Mouse (Mus musculus) olfactory bulb, adult 2 months (tissue): ENCODE measurements around the gene Cd209f.
"Not testable (repeated sequence)": the region's sequence is repeated elsewhere in the genome, so short reads cannot be mapped to it uniquely, and the experiment has no call there.

Source experiments
- CTCF ChIP-seq: fragments of 200-500 bp; IDR thresholded peaks from 2 replicates; pipeline ENCODE4 v1.5.1; 2012; ENCODE audit warnings: low read depth, mild to moderate bottlenecking, low read length, moderate library complexity; ENCODE audit not compliant: insufficient read depth
- POLR2A ChIP-seq: fragments of 200-500 bp; IDR thresholded peaks from 2 replicates; pipeline ENCODE4 v1.6.1; 2012; ENCODE audit warnings: mild to moderate bottlenecking, low read depth, low read length, moderate library complexity; ENCODE audit not compliant: insufficient read depth

GRCm38 (mm10) chr8:4105735-4106134 lies at the start of gene Cd209f:
- TF ChIP-seq POLR2A, CTCF: not testable (repeated sequence)
